Mouse (Mus musculus) lung, postnatal 0 days (tissue): ENCODE measurements around the gene Kdm2b.

Experiments
- CTCF ChIP-seq: IDR thresholded peaks from 2 replicates; pipeline ENCODE4 v1.5.1; 2016; ENCODE audit warnings: antibody characterized with exemption, mild to moderate bottlenecking
- EP300 ChIP-seq: IDR thresholded peaks from 2 replicates; pipeline ENCODE4 v1.6.1; 2016; ENCODE audit warnings: antibody characterized with exemption, mild to moderate bottlenecking, control low read depth

DNA sequence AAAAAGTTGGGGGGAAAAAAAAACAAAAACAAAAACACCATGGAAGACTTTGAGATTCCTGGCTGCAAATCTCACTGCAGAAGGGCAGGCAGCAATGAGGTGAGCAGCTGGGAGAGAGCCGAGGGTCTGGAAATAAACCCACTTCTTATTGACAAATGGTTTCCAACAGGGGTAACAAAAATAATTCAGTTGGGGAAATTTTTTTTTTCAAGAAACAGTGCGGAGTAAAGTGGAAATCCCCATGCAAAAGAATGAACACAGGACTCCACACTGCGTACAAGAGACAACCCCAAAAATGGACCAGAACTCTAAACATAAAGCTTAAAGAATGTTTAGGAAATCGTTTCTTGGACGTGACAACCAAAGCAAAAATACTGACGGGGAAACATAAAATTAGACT lies 96.4 kb downstream of the Kdm2b start:
- TF ChIP-seq CTCF, result no peak
- TF ChIP-seq EP300, result no peak
